Mouse (Mus musculus) lung, postnatal 0 days (tissue): ENCODE measurements around the gene Pam16.
A peak's percentile ranks its signal among the peaks of the same experiment; 100 is the strongest.

Experiments
- CTCF ChIP-seq: IDR thresholded peaks from 2 replicates; pipeline ENCODE4 v1.5.1; 2016; ENCODE audit warnings: antibody characterized with exemption, mild to moderate bottlenecking
- EP300 ChIP-seq: IDR thresholded peaks from 2 replicates; pipeline ENCODE4 v1.6.1; 2016; ENCODE audit warnings: antibody characterized with exemption, mild to moderate bottlenecking, control low read depth

- TF ChIP-seq CTCF, result peak; percentile 45; the same call in 1 of the 2 replicates
- TF ChIP-seq EP300, result peak; percentile 78
These were observed 38.2 kb downstream of the Pam16 start for GRCm38 (mm10) chr16:4586531-4587123.
